Mouse (Mus musculus) cerebellum, adult 2 months (tissue): ENCODE results near the gene Amn1.

Experiments used
- CTCF ChIP-seq: fragments of 200-500 bp; IDR thresholded peaks from 2 replicates; pipeline ENCODE4 v1.5.1; 2011; ENCODE audit warnings: low read depth, mild to moderate bottlenecking, control low read depth, low read length, moderate library complexity, borderline replicate concordance; ENCODE audit not compliant: insufficient read depth
- POLR2A ChIP-seq: fragments of 200-500 bp; IDR thresholded peaks from 2 replicates; pipeline ENCODE4 v1.6.1; 2011; ENCODE audit warnings: low read length, control low read depth, borderline replicate concordance; ENCODE audit not compliant: insufficient read depth

GRCm38 (mm10) chr6:149134391-149135150 is 53.9 kb downstream of the Amn1 start:
- TF ChIP-seq CTCF (no peak), POLR2A (no peak)
